Mouse (Mus musculus): ENCODE measurements around the gene Adat1.

DNA sequence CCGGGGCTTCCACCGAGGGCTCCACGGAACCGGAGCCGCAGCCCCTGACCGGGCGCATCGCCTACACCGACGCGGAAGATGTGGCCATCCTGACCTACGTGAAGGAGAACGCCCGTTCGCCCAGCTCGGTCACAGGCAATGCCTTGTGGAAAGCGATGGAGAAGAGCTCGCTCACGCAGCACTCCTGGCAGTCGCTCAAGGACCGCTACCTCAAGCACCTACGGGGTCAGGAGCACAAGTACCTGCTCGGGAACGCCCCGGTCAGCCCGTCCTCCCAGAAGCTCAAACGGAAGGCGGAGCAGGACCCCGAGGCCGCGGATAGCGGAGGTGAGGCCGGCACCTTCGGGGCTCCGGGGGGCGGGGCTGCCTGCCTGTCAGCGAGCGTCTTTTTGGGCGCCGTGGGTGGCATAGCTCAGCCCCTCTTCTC is 19.7 kb upstream of the Adat1 start:
- TF ChIP-seq CTCF (IDR thresholded peaks at IDR 0.05; ENCODE audit: control insufficient read depth, insufficient read depth, insufficient replicate concordance, low read depth, low read length) (no peak), POLR2A (IDR thresholded peaks at IDR 0.05; ENCODE audit: control insufficient read depth, low read depth, low read length) (no peak)

Measured in testis, adult 2 months (tissue).